Mouse (Mus musculus): ENCODE results near the gene Tspo2. TPM values are rescaled to one million over a fixed set of nuclear protein-coding genes. Genes with fewer than 3 reads are reported as not detected.
A peak's percentile ranks its signal among the peaks of the same experiment; 100 is the strongest.
"Not testable (repeated sequence)": the region's sequence is repeated elsewhere in the genome, so short reads cannot be mapped to it uniquely, and the experiment has no call there.

Tspo2 gene
- polyA plus RNA-seq, 2 experiments, result 168 to 210 TPM

- Histone ChIP-seq H3K36me3 (replicated peaks; ENCODE audit: control insufficient read depth, insufficient read depth, low read depth) (no peaks in the 10 kb centered on the region), H3K27ac (no peak overlapping the region), H3K4me2 (ENCODE audit: low read depth) (no peak overlapping the region), H3K4me3 (ENCODE audit: insufficient read depth in 1 of 2, low read depth in 2 of 2, low read length in 2 of 2) (no peak overlapping the region), H3K27me3 (ENCODE audit: control insufficient read depth, insufficient read depth, low read length) (no peaks in the 10 kb centered on the region), H3K4me1 (replicated peaks; ENCODE audit: control insufficient read depth in 2 of 2, insufficient read depth in 2 of 2, low read length in 1 of 2) (no peaks in the 10 kb centered on the region), H3K9ac (replicated peaks) (no peak overlapping the region), H3K9me3 (ENCODE audit: control insufficient read depth, low read length) (no peaks in the 10 kb centered on the region)
- no peak for DNase-seq (ENCODE audit: low read depth in 3 of 3, low spot score in 3 of 3)
- TF ChIP-seq EP300 (IDR thresholded peaks at IDR 0.05; ENCODE audit: low read depth), result no peak
- TF ChIP-seq CTCF (IDR thresholded peaks at IDR 0.05; ENCODE audit: low read depth), result no peak
- no peak for ATAC-seq (ENCODE audit: insufficient read depth)
- 51% methylated on average over 8 of the region's 8 CpGs for WGBS (ENCODE audit: insufficient replicate concordance)
Measured at GRCm38 (mm10) chr17:48475444-48475843, 24.1 kb upstream of the Tspo2 start.

- 76% methylated on average over 6 of the region's 6 CpGs for WGBS (ENCODE audit: insufficient replicate concordance)
- DNase-seq (ENCODE audit: low read depth in 3 of 3, low spot score in 3 of 3); ATAC-seq (ENCODE audit: insufficient read depth); H3K4me3 ChIP-seq (ENCODE audit: insufficient read depth in 1 of 2, low read depth in 2 of 2, low read length in 2 of 2); H3K4me2 ChIP-seq (ENCODE audit: low read depth); H3K27ac ChIP-seq; H3K36me3 ChIP-seq (replicated peaks; ENCODE audit: control insufficient read depth, insufficient read depth, low read depth); H3K27me3 ChIP-seq (ENCODE audit: control insufficient read depth, insufficient read depth, low read length); H3K9me3 ChIP-seq (ENCODE audit: control insufficient read depth, low read length); H3K9ac ChIP-seq (replicated peaks); H3K4me1 ChIP-seq (replicated peaks; ENCODE audit: control insufficient read depth in 2 of 2, insufficient read depth in 2 of 2, low read length in 1 of 2): not testable (repeated sequence)
Measured at GRCm38 (mm10) chr17:48474282-48474681, 23.0 kb upstream of the Tspo2 start.

- Histone ChIP-seq H3K4me1 (replicated peaks; ENCODE audit: control insufficient read depth in 2 of 2, insufficient read depth in 2 of 2, low read length in 1 of 2) (peaks cover 3 to 7% of the 10 kb centered on the region in 2 experiments; a peak in 3 of 4 replicates), H3K9ac (replicated peaks) (peak overlapping the region; percentile 43), H3K9me3 (ENCODE audit: control insufficient read depth, low read length) (no peaks in the 10 kb centered on the region), H3K4me2 (ENCODE audit: low read depth) (peak overlapping the region; percentile 76), H3K36me3 (replicated peaks; ENCODE audit: control insufficient read depth, insufficient read depth, low read depth) (no peaks in the 10 kb centered on the region), H3K4me3 (ENCODE audit: insufficient read depth in 1 of 2, low read depth in 2 of 2, low read length in 2 of 2) (peak overlapping the region; percentile 51 to 52), H3K27ac (peak overlapping the region; percentile 36), H3K27me3 (ENCODE audit: control insufficient read depth, insufficient read depth, low read length) (peaks cover 2% of the 10 kb centered on the region; the same call in 1 of the 2 replicates)
- ATAC-seq (ENCODE audit: insufficient read depth) (peak; percentile 77), DNase-seq (ENCODE audit: low read depth in 3 of 3, low spot score in 3 of 3) (peak; percentile 36 to 68 (median 42))
- TF ChIP-seq EP300 (IDR thresholded peaks at IDR 0.05; ENCODE audit: low read depth), result no peak
- peak; percentile 99 for TF ChIP-seq CTCF (IDR thresholded peaks at IDR 0.05; ENCODE audit: low read depth)
- 5% methylated on average over 22 of the region's 22 CpGs for WGBS (ENCODE audit: insufficient replicate concordance)
Measured at GRCm38 (mm10) chr17:48467395-48468231, 16.3 kb upstream of the Tspo2 start.

GRCm38 (mm10) chr17:48466769-48467394, 15.6 kb upstream of the Tspo2 start:
- no peaks in the 10 kb centered on the region for H3K9me3 ChIP-seq (ENCODE audit: control insufficient read depth, low read length)
- peak overlapping the region; percentile 76 for H3K4me2 ChIP-seq (ENCODE audit: low read depth)
- peaks cover 3 to 7% of the 10 kb centered on the region in 2 experiments; a peak in 3 of 4 replicates for H3K4me1 ChIP-seq (replicated peaks; ENCODE audit: control insufficient read depth in 2 of 2, insufficient read depth in 2 of 2, low read length in 1 of 2)
- H3K36me3 ChIP-seq (replicated peaks; ENCODE audit: control insufficient read depth, insufficient read depth, low read depth), result no peaks in the 10 kb centered on the region
- H3K4me3 ChIP-seq (ENCODE audit: insufficient read depth in 1 of 2, low read depth in 2 of 2, low read length in 2 of 2), result peak overlapping the region; percentile 51 to 52
- WGBS (ENCODE audit: insufficient replicate concordance), result 21% methylated on average over 22 of the region's 22 CpGs
- ATAC-seq (ENCODE audit: insufficient read depth), result peak; percentile 94
- H3K9ac ChIP-seq (replicated peaks), result peak overlapping the region; percentile 43
- peak in 1 of 3 experiments; percentile 69 for DNase-seq (ENCODE audit: low read depth in 3 of 3, low spot score in 3 of 3)
- H3K27ac ChIP-seq, result peak overlapping the region; percentile 36
- TF ChIP-seq CTCF (IDR thresholded peaks at IDR 0.05; ENCODE audit: low read depth) (no peak), EP300 (IDR thresholded peaks at IDR 0.05; ENCODE audit: low read depth) (no peak)
- peaks cover 2% of the 10 kb centered on the region; the same call in 1 of the 2 replicates for H3K27me3 ChIP-seq (ENCODE audit: control insufficient read depth, insufficient read depth, low read length)

GRCm38 (mm10) chr17:48463391-48463790, 12.1 kb upstream of the Tspo2 start:
- Histone ChIP-seq H3K27me3 (ENCODE audit: control insufficient read depth, insufficient read depth, low read length) (peaks cover 2% of the 10 kb centered on the region; the same call in 1 of the 2 replicates), H3K4me2 (ENCODE audit: low read depth) (no peak overlapping the region), H3K4me3 (ENCODE audit: insufficient read depth in 1 of 2, low read depth in 2 of 2, low read length in 2 of 2) (no peak overlapping the region), H3K9me3 (ENCODE audit: control insufficient read depth, low read length) (no peaks in the 10 kb centered on the region), H3K36me3 (replicated peaks; ENCODE audit: control insufficient read depth, insufficient read depth, low read depth) (no peaks in the 10 kb centered on the region), H3K27ac (no peak overlapping the region), H3K9ac (replicated peaks) (no peak overlapping the region), H3K4me1 (replicated peaks; ENCODE audit: control insufficient read depth in 2 of 2, insufficient read depth in 2 of 2, low read length in 1 of 2) (peaks cover 3 to 7% of the 10 kb centered on the region in 2 experiments; a peak in 3 of 4 replicates)
- ATAC-seq (ENCODE audit: insufficient read depth), result no peak
- 81% methylated on average over 4 of the region's 4 CpGs for WGBS (ENCODE audit: insufficient replicate concordance)
- no peak for DNase-seq (ENCODE audit: low read depth in 3 of 3, low spot score in 3 of 3)
- TF ChIP-seq EP300 (IDR thresholded peaks at IDR 0.05; ENCODE audit: low read depth) (no peak), CTCF (IDR thresholded peaks at IDR 0.05; ENCODE audit: low read depth) (no peak)

Data from liver, embryonic 14.5 days (tissue).